Mouse (Mus musculus): ENCODE measurements around the gene Glis3. TPM values are rescaled to one million over a fixed set of nuclear protein-coding genes. Genes with fewer than 3 reads are reported as not detected.

The Glis3 gene
- 0.13 TPM in 2 replicates for polyA plus RNA-seq (2015; fragmentation: Nextera tagmentation; extraction: Ambion mirVana)

- Histone ChIP-seq H3K4me1 (replicated peaks) (peaks cover 4% of the 10 kb centered on the region; the same call in 1 of the 2 replicates), H3K27ac (no peak within 1 kb of the TSS), H3K27me3 (peaks cover 54% of the 10 kb centered on the region), H3K4me2 (peak within 1 kb of the TSS; percentile 75), H3K9me3 (replicated peaks) (no peaks in the 10 kb centered on the region), H3K9ac (no peak within 1 kb of the TSS), H3K4me3 (replicated peaks) (peak within 1 kb of the TSS; percentile 56), H3K36me3 (no peaks in the 10 kb centered on the region)
- WGBS (ENCODE audit: insufficient replicate concordance) = under 1% methylated on average over 62 of the region's 66 CpGs
- ATAC-seq (ENCODE audit: low read depth) (0 out of 2 replicates have a peak, but pooled peaks have one; percentile 51), DNase-seq (no peak)
These were observed at the start of gene Glis3 for GRCm38 (mm10) chr19:28679776-28680391. Gene Glis3, minus strand, starts transcription at chr19:28680077.

- Histone ChIP-seq H3K27ac (no peak overlapping the region), H3K9me3 (replicated peaks) (no peaks in the 10 kb centered on the region), H3K4me2 (no peak overlapping the region), H3K27me3 (no peaks in the 10 kb centered on the region), H3K36me3 (no peaks in the 10 kb centered on the region), H3K4me3 (replicated peaks) (no peak overlapping the region), H3K4me1 (replicated peaks) (no peaks in the 10 kb centered on the region), H3K9ac (no peak overlapping the region)
- DNase-seq (no peak), ATAC-seq (ENCODE audit: low read depth) (no peak)
- WGBS (ENCODE audit: insufficient replicate concordance) = 48% methylated on average over 18 of the region's 18 CpGs
These were observed 46.4 kb upstream of the Glis3 start for GRCm38 (mm10) chr19:28726161-28726880.

- no peaks in the 10 kb centered on the region for H3K36me3 ChIP-seq
These were observed 44.8 kb upstream of the Glis3 start for GRCm38 (mm10) chr19:28724641-28725040.

GRCm38 (mm10) chr19:28722626-28723025 lies 42.7 kb upstream of the Glis3 start:
- Histone ChIP-seq H3K36me3 (no peaks in the 10 kb centered on the region), H3K4me3 (replicated peaks) (no peak overlapping the region), H3K9me3 (replicated peaks) (no peaks in the 10 kb centered on the region), H3K9ac (no peak overlapping the region), H3K4me1 (replicated peaks) (no peaks in the 10 kb centered on the region), H3K4me2 (no peak overlapping the region), H3K27me3 (no peaks in the 10 kb centered on the region), H3K27ac (no peak overlapping the region)
- WGBS (ENCODE audit: insufficient replicate concordance) = 54% methylated on average over 4 of the region's 4 CpGs
- DNase-seq (no peak), ATAC-seq (ENCODE audit: low read depth) (no peak)

More at GRCm38 (mm10) chr19:28724641-28725040, 44.8 kb upstream of the Glis3 start:
- no peak for DNase-seq
- WGBS (ENCODE audit: insufficient replicate concordance) = 67% methylated on average over 7 of the region's 7 CpGs
- no peak overlapping the region for H3K4me2 ChIP-seq
- no peak overlapping the region for H3K9ac ChIP-seq
- no peaks in the 10 kb centered on the region for H3K27me3 ChIP-seq
- H3K4me3 ChIP-seq (replicated peaks) = no peak overlapping the region
- no peak overlapping the region for H3K27ac ChIP-seq
- H3K4me1 ChIP-seq (replicated peaks) = no peaks in the 10 kb centered on the region
- no peaks in the 10 kb centered on the region for H3K9me3 ChIP-seq (replicated peaks)
- ATAC-seq (ENCODE audit: low read depth) = no peak

GRCm38 (mm10) chr19:28721834-28722233 lies 42.0 kb upstream of the Glis3 start:
- Histone ChIP-seq H3K4me3 (replicated peaks) (no peak overlapping the region), H3K27me3 (no peaks in the 10 kb centered on the region), H3K9me3 (replicated peaks) (no peaks in the 10 kb centered on the region), H3K36me3 (no peaks in the 10 kb centered on the region), H3K27ac (no peak overlapping the region), H3K9ac (no peak overlapping the region), H3K4me2 (no peak overlapping the region), H3K4me1 (replicated peaks) (no peaks in the 10 kb centered on the region)
- WGBS (ENCODE audit: insufficient replicate concordance) = 74% methylated on average over 10 of the region's 10 CpGs
- ATAC-seq (ENCODE audit: low read depth) = no peak
- no peak for DNase-seq

GRCm38 (mm10) chr19:28720016-28720415 lies 40.1 kb upstream of the Glis3 start:
- no peaks in the 10 kb centered on the region for H3K36me3 ChIP-seq
- H3K27ac ChIP-seq = no peak overlapping the region
- no peaks in the 10 kb centered on the region for H3K27me3 ChIP-seq
- no peak for ATAC-seq (ENCODE audit: low read depth)
- no peak for DNase-seq
- H3K4me3 ChIP-seq (replicated peaks) = no peak overlapping the region
- H3K9me3 ChIP-seq (replicated peaks) = no peaks in the 10 kb centered on the region
- no peak overlapping the region for H3K9ac ChIP-seq
- no peak overlapping the region for H3K4me2 ChIP-seq
- no peaks in the 10 kb centered on the region for H3K4me1 ChIP-seq (replicated peaks)

- no peak overlapping the region for H3K4me2 ChIP-seq
- no peak overlapping the region for H3K9ac ChIP-seq
- H3K4me1 ChIP-seq (replicated peaks) = no peaks in the 10 kb centered on the region
- no peak overlapping the region for H3K27ac ChIP-seq
- ATAC-seq (ENCODE audit: low read depth) (no peak), DNase-seq (no peak)
- no peaks in the 10 kb centered on the region for H3K9me3 ChIP-seq (replicated peaks)
- WGBS (ENCODE audit: insufficient replicate concordance) = 46% methylated on average over 4 of the region's 4 CpGs
- H3K4me3 ChIP-seq (replicated peaks) = no peak overlapping the region
- H3K27me3 ChIP-seq = no peaks in the 10 kb centered on the region
- no peaks in the 10 kb centered on the region for H3K36me3 ChIP-seq
These were observed 34.8 kb upstream of the Glis3 start for GRCm38 (mm10) chr19:28714674-28715073.

- Histone ChIP-seq H3K4me2 (no peak overlapping the region), H3K9ac (no peak overlapping the region), H3K4me3 (replicated peaks) (no peak overlapping the region), H3K4me1 (replicated peaks) (no peaks in the 10 kb centered on the region), H3K27me3 (no peaks in the 10 kb centered on the region), H3K9me3 (replicated peaks) (no peaks in the 10 kb centered on the region), H3K36me3 (no peaks in the 10 kb centered on the region), H3K27ac (no peak overlapping the region)
- WGBS (ENCODE audit: insufficient replicate concordance) = 42% methylated on average over 3 of the region's 3 CpGs
- DNase-seq (no peak), ATAC-seq (ENCODE audit: low read depth) (no peak)
These were observed 17.8 kb upstream of the Glis3 start for GRCm38 (mm10) chr19:28697718-28698117.

- Histone ChIP-seq H3K4me1 (replicated peaks) (no peaks in the 10 kb centered on the region), H3K27ac (no peak overlapping the region), H3K9me3 (replicated peaks) (no peaks in the 10 kb centered on the region), H3K9ac (no peak overlapping the region), H3K27me3 (peaks cover 6% of the 10 kb centered on the region; the same call in 1 of the 2 replicates), H3K4me2 (no peak overlapping the region), H3K36me3 (no peaks in the 10 kb centered on the region), H3K4me3 (replicated peaks) (no peak overlapping the region)
- DNase-seq (no peak), ATAC-seq (ENCODE audit: low read depth) (no peak)
- 45% methylated on average over 4 of the region's 4 CpGs for WGBS (ENCODE audit: insufficient replicate concordance)
These were observed 6.5 kb upstream of the Glis3 start for GRCm38 (mm10) chr19:28686398-28686797.

- no peak overlapping the region for H3K27ac ChIP-seq
- no peaks in the 10 kb centered on the region for H3K36me3 ChIP-seq
- no peak overlapping the region for H3K4me3 ChIP-seq (replicated peaks)
- no peak overlapping the region for H3K4me2 ChIP-seq
- H3K27me3 ChIP-seq = peaks cover 13% of the 10 kb centered on the region
- 83% methylated on average over 4 of the region's 4 CpGs for WGBS (ENCODE audit: insufficient replicate concordance)
- no peaks in the 10 kb centered on the region for H3K9me3 ChIP-seq (replicated peaks)
- no peaks in the 10 kb centered on the region for H3K4me1 ChIP-seq (replicated peaks)
- ATAC-seq (ENCODE audit: low read depth) (no peak), DNase-seq (no peak)
- H3K9ac ChIP-seq = no peak overlapping the region
These were observed 5.6 kb upstream of the Glis3 start for GRCm38 (mm10) chr19:28685484-28685883.

GRCm38 (mm10) chr19:28684347-28684746 lies 4.5 kb upstream of the Glis3 start:
- ATAC-seq (ENCODE audit: low read depth) (no peak), DNase-seq (no peak)
- Histone ChIP-seq H3K4me2 (no peak overlapping the region), H3K4me3 (replicated peaks) (no peak overlapping the region), H3K36me3 (no peaks in the 10 kb centered on the region), H3K27me3 (peaks cover 25% of the 10 kb centered on the region), H3K27ac (no peak overlapping the region), H3K9ac (no peak overlapping the region), H3K4me1 (replicated peaks) (peaks cover 3% of the 10 kb centered on the region; the same call in 1 of the 2 replicates), H3K9me3 (replicated peaks) (no peaks in the 10 kb centered on the region)
- WGBS (ENCODE audit: insufficient replicate concordance) = 65% methylated on average over 6 of the region's 6 CpGs

- no peak overlapping the region for H3K4me3 ChIP-seq (replicated peaks)
- DNase-seq (no peak), ATAC-seq (ENCODE audit: low read depth) (no peak)
- no peaks in the 10 kb centered on the region for H3K9me3 ChIP-seq (replicated peaks)
- H3K36me3 ChIP-seq = no peaks in the 10 kb centered on the region
- H3K4me2 ChIP-seq = no peak overlapping the region
- H3K4me1 ChIP-seq (replicated peaks) = peaks cover 4% of the 10 kb centered on the region; the same call in 1 of the 2 replicates
- H3K27ac ChIP-seq = no peak overlapping the region
- WGBS (ENCODE audit: insufficient replicate concordance) = 73% methylated on average over 4 of the region's 4 CpGs
- no peak overlapping the region for H3K9ac ChIP-seq
- H3K27me3 ChIP-seq = peaks cover 35% of the 10 kb centered on the region
These were observed 3.5 kb upstream of the Glis3 start for GRCm38 (mm10) chr19:28683346-28683745.

Measured in liver, embryonic 13.5 days (tissue).